Mouse (Mus musculus) lung, postnatal 36 days (tissue): Measurements from ENCODE around the gene Gm10799.

Experiments used
- DNase-seq: peaks from one replicate; pipeline ENCODE4 v3.0.0; 2022; ENCODE audit warnings: mixed read lengths

Gene Gm10799

DNA sequence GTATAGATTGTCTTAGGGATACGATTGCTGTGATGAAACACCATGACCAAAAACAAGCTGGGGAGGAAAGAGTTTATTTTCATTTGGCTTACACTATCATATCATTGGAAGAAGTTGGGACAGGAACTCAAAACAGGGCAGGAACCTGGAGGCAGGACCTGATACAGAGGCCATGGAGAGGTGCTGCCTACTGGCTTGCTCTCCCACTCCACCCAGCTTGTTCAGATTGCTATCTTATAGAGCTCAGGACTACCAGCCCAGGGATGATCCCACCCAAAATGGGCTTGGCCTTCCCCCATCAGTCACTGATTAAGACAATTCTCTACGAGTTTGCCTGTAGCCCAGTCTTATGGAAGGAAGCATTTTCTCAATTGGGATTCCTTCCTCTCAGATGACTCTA lies 4.2 kb downstream of the Gm10799 start:
- no peak for DNase-seq

DNA sequence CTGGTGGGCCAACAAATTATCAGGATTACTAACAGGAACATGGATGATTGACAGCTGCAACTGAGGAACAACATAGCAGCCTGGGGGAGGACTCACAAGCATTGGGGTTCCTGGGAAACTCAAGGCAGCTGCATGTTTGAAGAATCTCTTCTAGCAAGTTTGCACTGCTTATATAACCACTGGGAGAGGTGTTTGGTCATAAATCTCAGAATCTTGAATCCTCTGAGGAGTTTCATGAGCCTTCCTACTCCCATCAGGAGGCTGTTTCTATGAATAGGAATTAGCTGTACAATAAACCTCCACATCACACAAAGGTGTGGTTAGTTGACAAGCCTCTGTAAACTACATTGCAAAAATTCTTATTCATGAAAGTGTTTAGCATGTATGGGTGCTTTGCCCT lies 5.7 kb downstream of the Gm10799 start:
- DNase-seq, result no peak

DNA sequence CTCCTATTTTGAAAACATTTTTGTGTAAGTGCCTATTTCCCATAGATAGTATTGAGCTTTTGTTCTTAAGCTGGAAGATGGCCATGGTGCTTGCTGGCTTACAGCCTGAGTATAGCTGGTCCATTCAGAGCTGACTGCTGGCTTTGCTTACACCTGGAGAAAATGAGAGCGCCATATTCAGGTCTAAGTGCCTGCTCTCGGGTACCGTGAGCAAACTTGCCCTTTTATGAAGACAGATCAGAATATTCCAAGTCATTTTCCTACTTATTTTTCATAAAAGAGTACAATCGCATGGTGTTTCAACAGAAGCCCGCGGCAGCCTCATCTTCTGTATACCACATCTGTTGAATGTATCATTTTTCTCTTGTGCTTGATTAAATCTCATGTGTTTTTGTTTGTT lies 7.4 kb downstream of the Gm10799 start:
- no peak for DNase-seq

DNA sequence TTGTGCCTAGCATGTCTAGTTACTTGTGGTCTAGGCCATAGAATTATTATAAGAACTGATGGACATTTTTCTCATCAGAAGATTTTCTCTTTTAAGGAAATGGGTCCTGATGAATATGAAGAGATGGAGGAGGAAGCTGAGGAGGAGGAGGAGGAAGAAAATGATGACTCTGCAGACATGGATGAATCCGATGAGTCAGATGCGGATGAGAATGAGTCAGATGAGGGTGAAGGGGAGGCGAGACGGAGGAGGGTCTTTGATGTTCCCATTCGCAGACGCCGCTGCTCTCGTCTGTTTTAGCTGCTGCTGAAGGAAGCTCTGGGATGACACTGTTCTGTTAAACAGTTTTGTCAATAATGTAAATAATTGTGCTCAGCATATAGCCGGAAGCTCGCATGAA lies 8.6 kb downstream of the Gm10799 start:
- DNase-seq, result no peak

DNA sequence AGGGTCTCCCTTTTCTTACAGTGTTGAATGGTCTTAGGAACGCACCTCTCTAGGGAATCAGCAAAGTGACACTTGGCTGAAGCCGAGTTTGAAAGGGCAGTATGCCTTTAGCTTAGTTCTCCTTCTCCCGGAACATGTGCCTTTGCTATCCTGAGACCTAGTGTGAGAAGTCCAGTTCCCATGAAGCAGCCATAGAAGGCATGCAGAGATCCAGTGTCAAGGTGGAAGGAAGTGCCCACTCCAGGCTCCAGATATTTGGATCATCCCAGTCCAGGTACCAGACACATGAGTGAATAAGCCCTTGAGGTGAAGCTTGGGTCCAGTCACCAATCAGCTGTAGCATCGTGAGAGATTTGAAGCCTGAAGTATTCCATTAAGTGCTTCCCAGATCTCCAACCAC lies 9.4 kb downstream of the Gm10799 start:
- DNase-seq, result no peak

DNA sequence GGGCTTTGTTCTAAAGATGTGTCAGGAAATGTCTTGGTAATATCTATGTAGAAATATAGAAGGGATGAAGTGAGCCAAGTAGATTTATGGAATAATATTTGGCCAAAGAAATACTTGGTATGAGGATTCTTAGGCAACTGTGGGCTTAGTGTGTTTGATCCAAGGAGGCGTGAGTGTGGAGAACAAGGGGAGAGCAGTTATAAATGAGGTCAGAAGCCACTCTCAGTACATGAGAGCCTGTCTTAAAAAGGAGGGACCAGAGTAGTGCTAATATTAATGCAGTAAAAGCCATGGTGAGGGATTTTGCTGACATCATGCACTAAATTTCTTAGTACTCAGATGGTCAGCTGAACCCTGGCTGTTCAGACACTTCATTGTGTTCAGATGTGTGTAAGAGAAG lies 10.0 kb downstream of the Gm10799 start:
- DNase-seq, result no peak

DNA sequence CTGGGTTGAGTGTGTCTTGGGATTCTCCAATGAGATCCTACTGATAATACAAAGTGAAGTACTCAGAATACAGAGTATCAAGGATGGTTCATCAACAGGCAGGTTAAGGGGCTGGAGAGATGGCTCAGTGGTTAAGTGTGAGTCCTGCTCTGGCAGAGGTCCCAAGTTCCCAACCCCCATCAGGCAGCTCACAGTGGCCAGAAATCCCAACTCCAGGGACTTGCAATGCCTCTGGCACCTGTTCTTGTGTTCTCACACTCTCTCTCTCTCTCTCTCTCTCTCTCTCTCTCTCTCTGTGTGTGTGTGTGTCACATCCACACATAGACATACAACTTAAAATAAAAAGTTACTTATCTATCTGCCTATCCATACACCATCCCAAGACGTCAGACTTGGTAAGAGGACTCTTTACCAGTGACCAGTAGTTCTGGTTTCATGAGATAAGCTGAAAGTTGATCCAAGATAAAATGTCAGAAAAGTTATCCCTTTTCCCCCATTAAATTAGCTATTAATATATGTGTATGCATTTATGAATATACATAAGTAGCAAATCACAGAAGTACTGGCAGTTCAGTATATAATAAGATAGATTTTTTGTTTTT lies 23.8 kb downstream of the Gm10799 start:
- peak; percentile 26 for DNase-seq

DNA sequence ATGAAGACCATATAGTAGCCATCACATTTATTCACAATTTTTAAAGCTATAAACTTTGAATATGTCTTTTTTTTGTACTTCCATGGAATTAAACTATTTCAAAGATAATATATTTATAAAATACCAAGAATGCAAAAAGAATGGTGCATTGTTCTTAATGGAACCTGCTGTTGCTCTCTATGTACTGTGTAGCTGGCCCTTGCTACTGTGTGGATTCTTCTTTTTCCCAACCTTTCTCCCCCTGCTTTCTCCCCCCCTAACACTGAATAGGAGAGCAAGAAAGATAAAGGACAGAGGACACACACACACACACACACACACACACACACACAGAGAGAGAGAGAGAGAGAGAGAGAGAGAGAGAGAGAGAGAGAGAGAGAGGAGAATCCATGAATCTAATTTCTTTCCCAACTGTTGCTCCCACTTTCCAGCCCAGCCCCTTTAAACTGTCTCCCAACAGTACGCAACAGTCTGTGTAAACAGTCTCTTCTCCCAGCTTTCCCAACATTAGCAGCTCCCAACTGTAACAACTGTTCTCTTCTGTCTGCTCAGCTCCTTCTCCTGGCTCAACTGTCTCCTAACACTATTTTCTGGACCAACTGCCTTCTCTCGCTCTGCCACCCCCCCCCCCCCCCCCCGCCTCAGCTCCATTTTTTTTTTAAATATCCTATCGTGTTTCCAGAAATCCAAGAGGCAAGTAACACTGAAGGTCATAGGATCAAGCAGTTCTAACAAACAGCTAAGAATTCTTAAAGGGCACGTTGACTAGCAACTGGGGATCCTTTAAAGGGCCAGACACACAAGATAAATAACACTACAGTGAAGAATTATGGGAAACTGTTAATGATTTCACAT lies 24.5 kb downstream of the Gm10799 start:
- DNase-seq, result peak; percentile 46

DNA sequence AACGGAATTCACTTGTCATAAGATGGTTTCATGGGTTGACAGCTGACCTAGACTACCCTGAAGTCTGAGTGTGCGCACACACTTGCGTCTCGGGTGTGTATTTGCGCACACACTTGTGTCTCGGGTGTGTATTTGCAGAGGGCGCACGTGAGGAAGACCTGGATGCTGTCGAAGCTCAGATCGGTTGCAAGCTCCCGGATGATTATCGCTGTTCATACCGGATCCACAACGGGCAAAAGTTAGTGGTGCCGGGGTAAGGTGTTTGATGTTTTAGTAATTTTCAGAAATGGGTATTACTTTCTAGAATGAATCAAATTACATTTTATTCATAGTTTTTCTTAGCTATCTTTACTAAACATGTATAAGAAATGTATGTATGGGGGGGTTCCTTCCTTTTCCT lies 25.6 kb downstream of the Gm10799 start:
- no peak for DNase-seq

DNA sequence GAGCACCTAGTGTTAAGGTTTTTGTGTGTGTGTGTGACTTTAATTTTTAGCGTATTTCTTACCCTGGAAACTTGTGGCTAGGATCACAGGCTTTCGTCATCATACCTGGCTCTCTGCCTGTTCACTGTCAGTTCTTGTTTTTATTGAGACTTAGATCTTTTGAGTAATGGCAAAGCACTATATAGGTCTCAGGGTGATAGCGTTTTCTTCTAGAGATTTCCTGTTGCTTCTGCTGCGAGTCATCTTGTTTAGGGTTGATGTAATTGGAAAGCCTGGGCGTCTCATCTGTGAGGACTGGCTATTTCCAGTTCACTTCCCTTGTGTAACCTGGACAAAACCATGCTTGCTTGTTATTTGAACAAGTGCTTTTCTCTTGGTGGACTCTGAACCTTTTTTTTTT lies 26.7 kb downstream of the Gm10799 start:
- peak; percentile 26 for DNase-seq

DNA sequence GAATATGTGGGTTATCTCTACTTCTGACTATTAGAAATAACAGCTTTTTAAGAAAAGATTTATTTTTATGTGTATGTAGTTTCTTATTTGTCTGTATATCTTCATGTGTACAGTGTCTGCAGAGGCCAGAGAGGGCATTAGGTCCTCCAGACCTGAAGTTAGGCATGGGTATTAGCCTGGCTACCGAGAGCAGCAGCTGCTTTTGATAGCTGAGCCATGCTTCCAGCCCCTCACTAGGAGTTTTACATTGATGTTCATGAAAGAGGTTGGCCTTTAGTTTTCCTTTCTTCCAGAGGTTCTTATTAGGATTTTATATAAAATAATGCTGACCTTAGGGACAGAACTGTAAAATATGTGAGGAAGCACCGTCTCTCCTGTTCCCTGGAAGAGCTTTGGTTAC lies 30.1 kb downstream of the Gm10799 start:
- DNase-seq, result no peak

DNA sequence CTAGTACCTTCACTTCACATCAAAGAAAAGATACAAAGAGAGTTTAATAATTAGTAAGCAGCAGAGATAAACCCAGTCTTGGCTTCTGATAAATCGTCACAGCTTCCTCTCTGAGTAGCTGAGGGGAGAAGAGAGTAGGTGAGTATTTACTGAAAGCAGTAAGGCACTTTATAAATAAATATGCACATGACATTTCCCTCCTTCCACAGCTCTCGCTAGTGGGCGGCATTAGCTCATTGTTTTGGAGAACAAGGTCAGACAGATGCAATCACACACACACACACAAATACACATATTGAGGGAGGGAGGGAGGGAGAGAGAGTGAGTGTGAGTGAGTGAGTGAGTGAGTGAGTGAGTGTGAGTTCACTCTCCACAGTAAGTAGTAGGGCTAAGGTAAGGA lies 32.0 kb downstream of the Gm10799 start:
- no peak for DNase-seq

DNA sequence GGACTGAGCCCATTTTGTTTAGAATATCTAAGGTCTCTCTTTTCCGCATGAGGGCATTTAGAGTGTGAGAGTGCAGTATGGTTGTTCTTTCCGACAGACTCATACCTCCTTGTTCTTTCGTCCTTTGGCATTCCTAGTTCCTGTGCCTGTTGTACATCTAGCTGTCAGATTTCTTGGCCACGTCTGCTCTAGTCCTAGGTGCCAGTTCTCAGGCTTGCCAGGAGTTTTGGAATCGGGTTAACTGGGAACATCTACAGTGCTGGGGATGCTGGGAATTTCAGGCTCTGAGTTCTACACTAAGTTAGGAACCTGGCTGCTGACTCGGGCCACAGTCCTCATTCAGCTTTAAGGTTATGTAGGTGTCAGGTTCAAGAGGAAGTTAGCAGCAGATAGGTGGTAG lies 32.8 kb downstream of the Gm10799 start:
- DNase-seq, result no peak

DNA sequence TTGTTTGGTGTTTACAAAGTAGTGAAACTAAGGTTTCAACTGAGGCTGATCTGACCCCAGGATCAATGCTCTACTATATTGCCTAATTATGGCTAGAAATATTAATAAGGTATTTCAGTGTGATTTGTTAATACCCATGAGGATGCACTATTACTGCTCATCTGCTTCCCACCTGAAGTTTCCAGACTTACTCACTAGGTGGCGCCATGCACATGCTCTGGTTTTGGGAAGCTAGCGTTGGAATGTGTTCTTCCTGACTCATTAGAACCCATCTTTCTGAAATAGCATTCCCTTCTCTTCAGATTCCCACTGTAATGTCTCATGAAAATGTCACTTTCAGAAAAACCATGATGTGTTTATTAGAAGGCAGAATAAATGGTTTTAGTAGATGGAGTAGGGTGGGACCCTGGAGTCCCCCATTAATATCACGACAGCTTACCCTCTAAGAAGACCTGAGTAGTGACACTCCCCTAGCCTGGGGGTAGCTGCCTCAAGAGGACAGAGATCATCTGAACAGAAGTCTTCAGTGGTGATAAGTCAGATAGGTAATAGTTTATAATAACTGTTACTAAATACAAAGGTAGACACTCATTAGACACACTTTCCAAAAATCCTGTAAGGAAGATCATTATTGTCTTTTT lies 33.4 kb downstream of the Gm10799 start:
- peak; percentile 80 for DNase-seq

DNA sequence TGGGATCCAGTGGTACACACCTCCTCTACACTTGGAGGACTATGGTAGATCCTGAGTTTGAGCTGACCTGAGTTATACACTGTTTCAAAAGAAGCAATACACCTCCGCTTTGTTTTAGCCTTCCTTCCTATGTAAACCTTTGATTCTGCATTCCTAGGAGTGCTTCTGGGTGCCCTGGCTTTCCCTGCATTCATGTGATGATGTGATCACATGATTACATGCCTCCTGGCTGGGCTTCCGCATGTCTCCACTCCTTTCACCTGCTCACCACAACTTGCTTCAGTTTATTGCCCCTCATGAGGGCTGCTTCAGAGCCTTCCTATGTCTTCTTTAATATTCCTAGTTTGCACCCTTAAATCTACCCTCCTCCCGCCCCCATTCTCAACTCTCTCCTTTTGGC lies 36.3 kb downstream of the Gm10799 start:
- DNase-seq, result peak; percentile 32

DNA sequence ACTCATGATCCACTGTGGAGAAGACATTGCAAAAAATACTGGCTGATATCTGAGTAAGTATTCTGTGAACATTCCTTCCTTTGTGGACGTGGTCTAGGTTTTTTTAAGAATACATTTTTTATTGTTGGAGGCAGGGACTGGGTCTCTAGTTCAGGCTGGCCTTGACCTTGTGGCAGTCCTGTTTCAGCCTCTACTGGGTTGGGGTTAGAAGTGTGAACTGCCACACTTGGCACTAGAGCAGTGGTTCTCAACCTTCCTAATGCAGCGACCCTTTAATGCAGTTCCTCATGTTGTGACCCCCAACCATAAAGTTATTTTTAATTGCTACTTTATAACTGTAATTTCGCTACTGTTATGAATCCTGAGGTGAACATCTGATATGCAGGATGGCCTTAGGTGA lies 38.0 kb downstream of the Gm10799 start:
- DNase-seq, result no peak

DNA sequence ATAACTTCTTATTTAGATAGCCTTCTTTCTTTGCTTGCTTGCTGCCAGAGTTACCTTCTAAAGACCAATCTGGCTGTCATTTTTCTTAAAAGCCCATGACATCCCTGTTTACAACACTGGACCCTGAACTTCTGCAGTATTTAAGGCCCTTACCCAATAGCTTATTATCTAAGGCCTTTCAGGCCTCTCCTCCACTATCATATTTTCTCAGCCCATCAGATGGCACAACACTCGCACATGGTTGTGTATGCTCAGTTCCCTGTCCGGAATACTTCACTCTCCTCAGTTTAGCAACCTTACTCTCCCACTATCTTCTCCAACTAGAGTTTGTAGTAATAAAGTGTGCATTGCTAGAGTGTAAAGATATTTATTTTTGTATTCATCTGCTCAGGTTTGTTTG lies 39.3 kb downstream of the Gm10799 start:
- no peak for DNase-seq

DNA sequence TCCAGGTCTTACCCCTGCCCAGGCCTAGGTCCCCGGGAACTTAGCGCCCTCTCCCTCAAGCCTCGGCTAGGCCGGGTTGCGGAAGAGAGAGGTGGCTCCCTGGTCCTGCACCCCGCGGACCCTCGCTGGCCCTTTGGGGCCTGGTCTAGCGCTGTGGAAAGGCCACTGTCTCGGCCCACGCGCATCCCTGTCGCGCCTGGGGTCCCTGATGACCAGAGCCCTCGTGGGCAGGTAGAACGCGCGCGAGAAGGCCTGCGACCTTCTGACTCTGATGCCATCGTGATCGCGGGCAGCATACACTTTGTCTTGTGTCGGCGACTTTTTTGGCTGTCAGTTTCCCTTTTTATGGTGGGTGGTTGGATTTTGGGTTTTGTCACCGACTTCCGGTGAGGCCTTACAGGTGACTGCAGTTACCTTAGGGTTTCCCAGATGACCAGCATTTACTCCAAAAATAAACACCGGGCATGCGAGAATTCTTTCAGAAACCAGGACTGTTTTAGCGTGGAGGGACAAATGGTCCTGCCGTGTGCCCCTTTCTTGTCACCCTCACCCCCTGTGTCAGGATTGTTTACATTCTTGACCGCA lies 40.1 kb downstream of the Gm10799 start, which contains the start of gene 4931422A03Rik:
TSS of gene 4931422A03Rik (minus strand) at position 223 of the 585 bp plus-strand sequence.
- DNase-seq, result peak; percentile 15

DNA sequence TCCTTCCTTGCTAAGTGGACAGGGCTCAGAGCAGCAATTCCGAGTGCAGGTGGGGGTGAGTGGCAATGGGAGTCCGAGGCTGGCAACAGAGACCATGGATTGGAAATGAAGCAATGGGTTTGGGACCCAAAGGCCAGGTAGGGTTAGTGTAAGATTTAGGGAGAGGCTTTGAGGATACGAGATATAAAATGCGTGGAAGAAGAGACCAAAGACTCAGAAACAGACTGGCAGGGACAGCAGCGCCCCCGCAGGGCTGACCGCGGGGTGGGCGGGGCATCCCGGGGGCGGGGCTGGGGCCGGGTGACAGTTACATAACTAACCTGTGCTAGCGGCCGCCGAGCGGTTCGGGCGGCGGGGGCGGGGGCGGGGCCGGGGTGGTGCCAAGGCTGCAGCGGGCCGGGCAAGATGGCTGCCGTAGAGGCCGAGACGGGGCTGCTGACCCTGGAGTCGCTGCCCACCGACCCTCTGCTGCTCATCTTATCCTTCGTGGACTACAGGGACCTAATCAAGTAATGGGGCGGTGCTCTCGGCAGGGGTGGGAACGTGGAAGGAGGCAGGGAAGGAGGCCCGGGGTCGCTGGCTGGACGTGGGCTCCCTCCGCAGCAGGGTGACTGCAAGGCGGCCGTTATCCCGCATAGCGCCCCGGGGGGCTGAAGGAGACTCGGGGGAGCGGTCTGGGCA lies 40.8 kb downstream of the Gm10799 start, which contains the start of gene Fbxo3:
TSS of gene Fbxo3 (plus strand) at position 264 of the 681 bp plus-strand sequence.
- DNase-seq, result peak; percentile 93

DNA sequence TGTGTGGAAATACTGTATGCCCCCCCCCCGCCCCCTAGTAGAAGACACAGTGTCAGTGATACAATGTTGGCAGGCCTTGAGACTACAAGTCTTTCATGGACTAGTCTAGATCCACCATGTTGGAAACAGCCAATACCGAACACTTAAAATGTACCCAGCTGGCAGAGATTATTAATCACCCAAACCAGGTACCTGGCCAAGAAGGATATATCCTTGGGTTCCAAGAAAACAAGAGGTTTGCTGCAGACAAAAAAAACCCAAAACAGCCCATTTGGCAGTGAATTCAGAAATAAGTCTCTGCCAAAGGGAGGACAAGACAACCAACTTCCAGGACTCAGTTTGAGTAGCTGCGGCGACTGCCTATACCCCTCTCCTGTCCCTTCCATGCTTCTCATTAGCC lies 43.7 kb downstream of the Gm10799 start:
- DNase-seq, result no peak

DNA sequence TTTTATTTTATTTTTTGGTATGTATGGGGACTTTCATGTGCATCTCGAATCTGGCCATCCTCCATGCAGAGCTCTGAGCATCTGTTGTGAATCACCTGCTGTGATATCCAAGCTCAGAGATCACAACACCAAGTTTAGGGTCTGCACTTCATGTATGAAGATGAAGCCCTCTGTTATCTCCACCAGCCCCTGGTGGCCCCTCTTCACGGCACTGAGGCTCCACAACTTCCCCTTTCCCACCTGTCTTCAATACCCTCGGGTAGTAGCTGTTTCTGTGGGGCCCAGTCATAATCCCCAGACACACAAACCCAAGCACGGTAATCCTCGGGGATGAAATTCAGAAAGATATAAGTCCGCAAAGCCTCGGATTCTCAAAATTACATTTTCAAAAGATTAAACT lies 45.3 kb downstream of the Gm10799 start:
- no peak for DNase-seq
